Mouse (Mus musculus) heart, embryonic 10.5 days (tissue): ENCODE data around the gene C8a. TPM values are rescaled to one million over a fixed set of nuclear protein-coding genes. Genes with fewer than 3 reads are reported as not detected.
A peak's percentile ranks its signal among the peaks of the same experiment; 100 is the strongest.

ENCODE experiments used
- DNase-seq: peaks from one replicate; pipeline ENCODE4 v3.0.0-alpha.2; 2017; ENCODE audit warnings: low spot score
- H3K27ac ChIP-seq: fragments of 300-500 bp; sonication (generic); 2 replicates; pipeline ENCODE4 v1.5.1; 2016; ENCODE audit warnings: mild to moderate bottlenecking
- H3K27me3 ChIP-seq: fragments of 300-500 bp; sonication (generic); 2 replicates; pipeline ENCODE4 v1.6.1; 2016; ENCODE audit warnings: mild to moderate bottlenecking; ENCODE audit not compliant: poor library complexity, insufficient read depth, severe bottlenecking
- H3K36me3 ChIP-seq: fragments of 300-500 bp; sonication (generic); 2 replicates; pipeline ENCODE4 v1.6.1; 2016; ENCODE audit warnings: mild to moderate bottlenecking, moderate library complexity
- H3K4me1 ChIP-seq: fragments of 300-500 bp; sonication (generic); 2 replicates; pipeline ENCODE4 v1.6.1; 2016; ENCODE audit warnings: mild to moderate bottlenecking
- H3K4me3 ChIP-seq: fragments of 300-500 bp; sonication (generic); 2 replicates; pipeline ENCODE4 v1.5.1; 2016; ENCODE audit warnings: mild to moderate bottlenecking, moderate library complexity
- H3K9me3 ChIP-seq: fragments of 300-500 bp; sonication (generic); 2 replicates; pipeline ENCODE4 v1.6.1; 2016; ENCODE audit warnings: mild to moderate bottlenecking, moderate library complexity
- WGBS: fragments of 180-500 bp; shearing (Covaris S2); methylation state at CpG from one replicate; pipeline ENCODE4 v1.1.7; 2016; 5-methylcytosine and 5-hydroxymethylcytosine counted together
- polyA plus RNA-seq: library from polyadenylated mRNA; unstranded; fragments of >200 nt; fragmentation: Nextera tagmentation; extraction: Ambion mirVana; gene quantifications from 2 replicates; pipeline ENCODE4 v1.2.1, GENCODE M21; 2016

The C8a gene
- polyA plus RNA-seq, 1 experiment from 2014 or later, result 1.1 TPM

GRCm38 (mm10) chr4:104792111-104792510 is 84.1 kb downstream of the C8a start:
- no peak overlapping the region for H3K4me3 ChIP-seq
- no peak for DNase-seq
- no peaks in the 10 kb centered on the region for H3K36me3 ChIP-seq
- H3K27ac ChIP-seq, result no peak overlapping the region
- no peaks in the 10 kb centered on the region for H3K9me3 ChIP-seq
- WGBS, result 60% methylated on average over 4 of the region's 4 CpGs
- H3K4me1 ChIP-seq, result peaks cover 10% of the 10 kb centered on the region; the same call in 1 of the 2 replicates
- H3K27me3 ChIP-seq, result no peaks in the 10 kb centered on the region

- H3K4me3 ChIP-seq, result no peak overlapping the region
- no peaks in the 10 kb centered on the region for H3K4me1 ChIP-seq
- 71% methylated on average over 4 of the region's 4 CpGs for WGBS
- H3K27ac ChIP-seq, result no peak overlapping the region
- no peaks in the 10 kb centered on the region for H3K9me3 ChIP-seq
- no peaks in the 10 kb centered on the region for H3K27me3 ChIP-seq
- H3K36me3 ChIP-seq, result no peaks in the 10 kb centered on the region
- DNase-seq, result peak; percentile 22
These were observed 93.9 kb downstream of the C8a start for GRCm38 (mm10) chr4:104782346-104782745.

- H3K9me3 ChIP-seq, result no peaks in the 10 kb centered on the region
- H3K27me3 ChIP-seq, result no peaks in the 10 kb centered on the region
- H3K4me1 ChIP-seq, result no peaks in the 10 kb centered on the region
- no peaks in the 10 kb centered on the region for H3K36me3 ChIP-seq
- H3K4me3 ChIP-seq, result no peak overlapping the region
- WGBS, result 87% methylated on average over 3 of the region's 3 CpGs
- no peak for DNase-seq
- H3K27ac ChIP-seq, result no peak overlapping the region
These were observed 94.8 kb downstream of the C8a start for GRCm38 (mm10) chr4:104781441-104781840.

GRCm38 (mm10) chr4:104779460-104779859 is 96.7 kb downstream of the C8a start:
- no peaks in the 10 kb centered on the region for H3K36me3 ChIP-seq
- no peak for DNase-seq
- 83% methylated on average over 5 of the region's 5 CpGs for WGBS

GRCm38 (mm10) chr4:104775601-104776000 is 100.6 kb downstream of the C8a start:
- WGBS, result 52% methylated on average over 3 of the region's 3 CpGs
- H3K27ac ChIP-seq, result no peak overlapping the region

More at GRCm38 (mm10) chr4:104779460-104779859, 96.7 kb downstream of the C8a start:
- H3K27me3 ChIP-seq, result 0 out of 2 replicates have a peak, but pooled peaks cover 4% of the 10 kb centered on the region
- no peak overlapping the region for H3K27ac ChIP-seq
- H3K4me1 ChIP-seq, result no peaks in the 10 kb centered on the region
- no peak overlapping the region for H3K4me3 ChIP-seq
- H3K9me3 ChIP-seq, result no peaks in the 10 kb centered on the region

GRCm38 (mm10) chr4:104770331-104770730 is 105.9 kb downstream of the C8a start:
- H3K9me3 ChIP-seq, result no peaks in the 10 kb centered on the region
- no peak overlapping the region for H3K27ac ChIP-seq
- 59% methylated on average over 4 of the region's 4 CpGs for WGBS
- no peaks in the 10 kb centered on the region for H3K36me3 ChIP-seq
- H3K27me3 ChIP-seq, result peaks cover 24% of the 10 kb centered on the region
- no peaks in the 10 kb centered on the region for H3K4me1 ChIP-seq
- no peak for DNase-seq
- no peak overlapping the region for H3K4me3 ChIP-seq

More at GRCm38 (mm10) chr4:104775601-104776000, 100.6 kb downstream of the C8a start:
- H3K27me3 ChIP-seq, result 0 out of 2 replicates have a peak, but pooled peaks cover 5% of the 10 kb centered on the region
- H3K36me3 ChIP-seq, result no peaks in the 10 kb centered on the region
- no peaks in the 10 kb centered on the region for H3K4me1 ChIP-seq
- DNase-seq, result no peak
- H3K9me3 ChIP-seq, result no peaks in the 10 kb centered on the region
- H3K4me3 ChIP-seq, result no peak overlapping the region

GRCm38 (mm10) chr4:104769602-104770001 is 106.6 kb downstream of the C8a start:
- no peaks in the 10 kb centered on the region for H3K4me1 ChIP-seq
- no peak overlapping the region for H3K4me3 ChIP-seq
- no peak for DNase-seq
- no peaks in the 10 kb centered on the region for H3K36me3 ChIP-seq
- WGBS, result 85% methylated on average over 8 of the region's 8 CpGs
- H3K9me3 ChIP-seq, result no peaks in the 10 kb centered on the region
- H3K27me3 ChIP-seq, result peaks cover 22% of the 10 kb centered on the region
- no peak overlapping the region for H3K27ac ChIP-seq

- Histone ChIP-seq H3K9me3 (no peaks in the 10 kb centered on the region), H3K36me3 (no peaks in the 10 kb centered on the region), H3K4me3 (no peak overlapping the region), H3K4me1 (no peaks in the 10 kb centered on the region), H3K27me3 (peaks cover 18% of the 10 kb centered on the region), H3K27ac (no peak overlapping the region)
- no peak for DNase-seq
- 85% methylated on average over 4 of the region's 4 CpGs for WGBS
These were observed 108.0 kb downstream of the C8a start for GRCm38 (mm10) chr4:104768190-104768589.

- Histone ChIP-seq H3K27ac (no peak within 1 kb of the TSS), H3K4me1 (0 out of 2 replicates have a peak, but pooled peaks cover 3% of the 10 kb centered on the region), H3K36me3 (no peaks in the 10 kb centered on the region), H3K9me3 (no peaks in the 10 kb centered on the region), H3K27me3 (peaks cover 18% of the 10 kb centered on the region), H3K4me3 (no peak within 1 kb of the TSS)
- 87% methylated on average over 8 of the region's 8 CpGs for WGBS
- no peak for DNase-seq
These were observed 110.1 kb downstream of the C8a start, which contains the start of gene C8b for GRCm38 (mm10) chr4:104766065-104766464. Gene C8b (plus strand): TSS chr4:104766317.

Other genes with a start within 250 kb of the C8a start
- 0.31 TPM in 1 of 2 replicates, not detected in the other for gene C8b, start 110.1 kb downstream of the C8a start, polyA plus RNA-seq
- gene Gm17662, start 19.1 kb downstream of the C8a start, polyA plus RNA-seq, result not detected in 2 replicates
- 0.10 and 0.24 TPM in 2 replicates for gene Fyb2, start 37.1 kb upstream of the C8a start, polyA plus RNA-seq
- gene Prkaa2, start 233.5 kb upstream of the C8a start, polyA plus RNA-seq, result 21.2 and 40.2 TPM in 2 replicates